In the genomic region with DNA sequence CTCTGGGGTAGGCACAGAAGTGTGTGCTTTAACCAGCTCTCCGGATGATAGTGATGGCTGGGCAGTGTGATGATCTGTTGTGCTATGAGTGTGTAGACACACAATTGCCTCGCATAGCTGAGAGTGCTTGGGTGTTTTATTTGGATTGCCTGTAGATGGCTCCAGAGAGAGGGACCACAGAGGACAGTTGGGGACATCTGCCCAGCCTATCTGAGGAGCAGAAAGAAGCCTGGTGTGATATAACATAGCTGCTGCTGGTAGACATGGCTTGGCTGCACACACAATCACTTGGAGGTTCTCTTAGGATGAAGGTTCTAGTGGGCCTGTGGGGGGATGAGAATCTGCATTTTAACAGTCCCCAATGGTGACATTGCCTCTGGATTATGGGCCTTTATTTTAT, we compare ENCODE assay signal across 17 mouse cellular contexts.
DNase-seq lines count a peak whose midpoint lies in the region; ATAC-seq and TF ChIP-seq lines count a peak whose summit lies in the region.
"Had no signal": no experiment of that assay in that cellular context is flagged by ENCODE, and none has a peak within 500 bp of the region (broad histone marks: within the 10 kb centered on the region; RNA-seq: fewer than 3 reads in every experiment).

No protein-coding gene starts in this region.

- 70% methylated on average over 2 of the region's 2 CpGs for WGBS in intestine, postnatal 0 days
- WGBS in intestine, embryonic 15.5 days: 72% methylated on average over 2 of the region's 2 CpGs
- WGBS in midbrain, postnatal 0 days: 70% methylated on average over 2 of the region's 2 CpGs
- WGBS in midbrain, embryonic 15.5 days: 72% methylated on average over 2 of the region's 2 CpGs
- WGBS in liver, postnatal 0 days (ENCODE audit: insufficient replicate concordance): 54% methylated on average over 2 of the region's 2 CpGs
- WGBS in forebrain, embryonic 13.5 days: 81% methylated on average over 2 of the region's 2 CpGs

- ATAC-seq in intestine, postnatal 0 days: no peak
- ATAC-seq in intestine, embryonic 15.5 days: no peak
- ATAC-seq in midbrain, postnatal 0 days (ENCODE audit: low FRiP score): no peak
- ATAC-seq in midbrain, embryonic 15.5 days (replicated peaks): no peak
- no peak for ATAC-seq in liver, postnatal 0 days
- ATAC-seq in forebrain, embryonic 13.5 days: no peak
- ATAC-seq: midbrain, embryonic 13.5 days had no signal

- DNase-seq in midbrain, postnatal 0 days (ENCODE audit: low spot score): no peak
- no peak for DNase-seq in liver, postnatal 0 days
- DNase-seq in lung, postnatal 10 days: no peak
- DNase-seq: adrenal gland, adult 8-10 months; cerebellum, adult 11 months; heart, postnatal 14 days; lung, adult 2 months had no signal

- no peaks in the 10 kb centered on the region for H3K4me1 ChIP-seq in intestine, postnatal 0 days (replicated peaks; ENCODE audit: control insufficient read depth, insufficient read depth, low read length)
- no peaks in the 10 kb centered on the region for H3K4me1 ChIP-seq in intestine, embryonic 15.5 days (replicated peaks)
- peaks cover 6% of the 10 kb centered on the region; the same call in 1 of the 2 replicates for H3K4me1 ChIP-seq in midbrain, postnatal 0 days (ENCODE audit: insufficient read depth, low read length)
- H3K4me1 ChIP-seq in midbrain, embryonic 15.5 days: peaks cover 7% of the 10 kb centered on the region
- 0 out of 2 replicates have a peak, but pooled peaks cover 4% of the 10 kb centered on the region for H3K4me1 ChIP-seq in liver, postnatal 0 days (ENCODE audit: insufficient read depth)
- H3K4me1 ChIP-seq in forebrain, embryonic 13.5 days: peaks cover 23% of the 10 kb centered on the region

- H3K9ac ChIP-seq in intestine, postnatal 0 days (ENCODE audit: low read depth, low read length): no peak overlapping the region
- no peak overlapping the region for H3K9ac ChIP-seq in intestine, embryonic 15.5 days
- H3K9ac ChIP-seq in midbrain, postnatal 0 days (replicated peaks; ENCODE audit: low read length, poor library complexity, severe bottlenecking): no peak overlapping the region
- no peak overlapping the region for H3K9ac ChIP-seq in midbrain, embryonic 15.5 days
- H3K9ac ChIP-seq in liver, postnatal 0 days (replicated peaks): no peak overlapping the region
- no peak overlapping the region for H3K9ac ChIP-seq in forebrain, embryonic 13.5 days
- H3K9ac ChIP-seq: embryonic facial prominence, embryonic 12.5 days; limb, embryonic 13.5 days; midbrain, embryonic 13.5 days; stomach, embryonic 15.5 days had no signal

- H3K9me3 ChIP-seq in intestine, postnatal 0 days (ENCODE audit: control insufficient read depth): no peaks in the 10 kb centered on the region
- no peaks in the 10 kb centered on the region for H3K9me3 ChIP-seq in intestine, embryonic 15.5 days
- no peaks in the 10 kb centered on the region for H3K9me3 ChIP-seq in midbrain, postnatal 0 days (ENCODE audit: low read length)
- no peaks in the 10 kb centered on the region for H3K9me3 ChIP-seq in midbrain, embryonic 15.5 days
- no peaks in the 10 kb centered on the region for H3K9me3 ChIP-seq in liver, postnatal 0 days (ENCODE audit: low read length)
- no peaks in the 10 kb centered on the region for H3K9me3 ChIP-seq in forebrain, embryonic 13.5 days (replicated peaks)
- H3K9me3 ChIP-seq: embryonic facial prominence, embryonic 12.5 days; limb, embryonic 13.5 days; stomach, embryonic 15.5 days had no signal

- no peaks in the 10 kb centered on the region for H3K27me3 ChIP-seq in intestine, postnatal 0 days (replicated peaks; ENCODE audit: control insufficient read depth, insufficient read depth, low read length)
- no peaks in the 10 kb centered on the region for H3K27me3 ChIP-seq in intestine, embryonic 15.5 days (replicated peaks)
- no peaks in the 10 kb centered on the region for H3K27me3 ChIP-seq in midbrain, postnatal 0 days (ENCODE audit: insufficient read depth, low read length)
- no peaks in the 10 kb centered on the region for H3K27me3 ChIP-seq in midbrain, embryonic 15.5 days (replicated peaks)
- no peaks in the 10 kb centered on the region for H3K27me3 ChIP-seq in liver, postnatal 0 days (ENCODE audit: insufficient read depth, low read length)
- no peaks in the 10 kb centered on the region for H3K27me3 ChIP-seq in forebrain, embryonic 13.5 days
- H3K27me3 ChIP-seq: stomach, embryonic 15.5 days had no signal

- H3K4me2 ChIP-seq in intestine, postnatal 0 days (replicated peaks; ENCODE audit: low read depth): no peak overlapping the region
- no peak overlapping the region for H3K4me2 ChIP-seq in intestine, embryonic 15.5 days (replicated peaks)
- H3K4me2 ChIP-seq in midbrain, postnatal 0 days (ENCODE audit: low read depth, low read length, poor library complexity, severe bottlenecking): no peak overlapping the region
- H3K4me2 ChIP-seq in midbrain, embryonic 15.5 days: no peak overlapping the region
- no peak overlapping the region for H3K4me2 ChIP-seq in liver, postnatal 0 days (ENCODE audit: low read depth, low read length)
- H3K4me2 ChIP-seq in forebrain, embryonic 13.5 days: no peak overlapping the region
- H3K4me2 ChIP-seq: embryonic facial prominence, embryonic 12.5 days; heart, embryonic 11.5 days; limb, embryonic 13.5 days; midbrain, embryonic 13.5 days; stomach, embryonic 15.5 days had no signal

- TF ChIP-seq CTCF in intestine, postnatal 0 days (IDR thresholded peaks at IDR 0.05; ENCODE audit: low read depth): peak; percentile 35; the same call in 1 of the 2 replicates
- peak; percentile 24; the same call in 1 of the 2 replicates for TF ChIP-seq CTCF in midbrain, postnatal 0 days (IDR thresholded peaks at IDR 0.05)
- peak; percentile 11; the same call in 1 of the 2 replicates for TF ChIP-seq CTCF in liver, postnatal 0 days (IDR thresholded peaks at IDR 0.05; ENCODE audit: low read depth)

- H3K4me3 ChIP-seq in intestine, postnatal 0 days (ENCODE audit: low read depth, low read length): no peak overlapping the region
- no peak overlapping the region for H3K4me3 ChIP-seq in intestine, embryonic 15.5 days (replicated peaks)
- H3K4me3 ChIP-seq in midbrain, postnatal 0 days (ENCODE audit: low read depth, low read length): no peak overlapping the region
- H3K4me3 ChIP-seq in midbrain, embryonic 15.5 days: no peak overlapping the region
- no peak overlapping the region for H3K4me3 ChIP-seq in liver, postnatal 0 days (ENCODE audit: low read depth, low read length)
- H3K4me3 ChIP-seq in forebrain, embryonic 13.5 days: no peak overlapping the region
- H3K4me3 ChIP-seq: embryonic facial prominence, embryonic 12.5 days; limb, embryonic 13.5 days; midbrain, embryonic 13.5 days; stomach, embryonic 15.5 days had no signal

- no peaks in the 10 kb centered on the region for H3K36me3 ChIP-seq in intestine, postnatal 0 days (ENCODE audit: control insufficient read depth, insufficient read depth)
- no peaks in the 10 kb centered on the region for H3K36me3 ChIP-seq in intestine, embryonic 15.5 days
- no peaks in the 10 kb centered on the region for H3K36me3 ChIP-seq in midbrain, postnatal 0 days (ENCODE audit: insufficient read depth, low read length)
- no peaks in the 10 kb centered on the region for H3K36me3 ChIP-seq in midbrain, embryonic 15.5 days (replicated peaks)
- H3K36me3 ChIP-seq in liver, postnatal 0 days (replicated peaks; ENCODE audit: insufficient read depth, low read length): no peaks in the 10 kb centered on the region
- no peaks in the 10 kb centered on the region for H3K36me3 ChIP-seq in forebrain, embryonic 13.5 days (ENCODE audit: poor library complexity, severe bottlenecking)
- H3K36me3 ChIP-seq: embryonic facial prominence, embryonic 12.5 days; limb, embryonic 13.5 days; midbrain, embryonic 13.5 days; stomach, embryonic 15.5 days had no signal

- no peak for TF ChIP-seq EP300 in liver, postnatal 0 days (IDR thresholded peaks at IDR 0.05; ENCODE audit: low read depth)

- no peak overlapping the region for H3K27ac ChIP-seq in intestine, postnatal 0 days (ENCODE audit: low read depth, low read length)
- no peak overlapping the region for H3K27ac ChIP-seq in intestine, embryonic 15.5 days
- H3K27ac ChIP-seq in midbrain, postnatal 0 days (ENCODE audit: low read depth, low read length): no peak overlapping the region
- no peak overlapping the region for H3K27ac ChIP-seq in midbrain, embryonic 15.5 days
- no peak overlapping the region for H3K27ac ChIP-seq in liver, postnatal 0 days (ENCODE audit: low read depth)
- H3K27ac ChIP-seq in forebrain, embryonic 13.5 days: no peak overlapping the region
- H3K27ac ChIP-seq: embryonic facial prominence, embryonic 12.5 days; limb, embryonic 13.5 days; macrophage; midbrain, embryonic 13.5 days; stomach, embryonic 15.5 days had no signal
